Mouse (Mus musculus) thymus, adult 2 months (tissue): ENCODE measurements around the gene Cntn3. TPM values are rescaled to one million over a fixed set of nuclear protein-coding genes. Genes with fewer than 3 reads are reported as not detected.

ENCODE experiments used
- DNase-seq: peaks from one replicate; pipeline ENCODE4 v3.0.0; 2021
- H3K27ac ChIP-seq: fragments of 200-500 bp; 2 replicates; pipeline ENCODE4 v1.5.1; 2012; ENCODE audit warnings: low read length, control low read depth; ENCODE audit not compliant: control insufficient read depth, insufficient read depth
- H3K27me3 ChIP-seq: fragments of 200-500 bp; 2 replicates; pipeline ENCODE4 v1.6.1; 2012; ENCODE audit warnings: mild to moderate bottlenecking, low read length, moderate library complexity, mixed read lengths; ENCODE audit not compliant: control insufficient read depth, insufficient read depth
- H3K36me3 ChIP-seq: fragments of 200-500 bp; 2 replicates; pipeline ENCODE4 v1.6.1; 2012; ENCODE audit warnings: mild to moderate bottlenecking, low read length, moderate library complexity; ENCODE audit not compliant: control insufficient read depth, insufficient read depth
- H3K4me1 ChIP-seq: fragments of 200-500 bp; replicated peaks from 2 replicates; pipeline ENCODE4 v1.6.1; 2012; ENCODE audit warnings: low read length; ENCODE audit not compliant: control insufficient read depth, insufficient read depth
- H3K4me3 ChIP-seq: fragments of 200-500 bp; 2 replicates; pipeline ENCODE4 v1.5.1; 2012; ENCODE audit warnings: mild to moderate bottlenecking, low read length, control low read depth, moderate library complexity; ENCODE audit not compliant: control insufficient read depth, insufficient read depth
- CTCF ChIP-seq: fragments of 200-500 bp; IDR thresholded peaks from 2 replicates; pipeline ENCODE4 v1.5.1; 2012; ENCODE audit warnings: mild to moderate bottlenecking, control low read depth, low read length, moderate library complexity, borderline replicate concordance; ENCODE audit not compliant: control insufficient read depth, poor library complexity, insufficient read depth; ENCODE audit errors: extremely low read depth
- POLR2A ChIP-seq: fragments of 200-500 bp; IDR thresholded peaks from 2 replicates; pipeline ENCODE4 v1.6.1; 2012; ENCODE audit warnings: mild to moderate bottlenecking, low read length, control low read depth, moderate library complexity; ENCODE audit not compliant: control insufficient read depth, poor library complexity, insufficient read depth; ENCODE audit errors: extremely low read depth
- WGBS: fragments of 180-500 bp; shearing (Covaris S2); methylation state at CpG from one replicate; pipeline ENCODE4 v1.1.7; 2018; 5-methylcytosine and 5-hydroxymethylcytosine counted together
- polyA plus RNA-seq: library from polyadenylated mRNA; depleted of rRNA; stranded (reverse); fragments of >200 nt; gene quantifications from 2 replicates; pipeline ENCODE4 v1.2.3, GENCODE M21; 2012

Gene Cntn3
- polyA plus RNA-seq, 1 experiment = not detected

- no peaks in the 10 kb centered on the region for H3K4me1 ChIP-seq
- DNase-seq = no peak
- no peak for TF ChIP-seq POLR2A
- TF ChIP-seq CTCF = no peak
- no peak overlapping the region for H3K4me3 ChIP-seq
- H3K27me3 ChIP-seq = no peaks in the 10 kb centered on the region
- H3K27ac ChIP-seq = no peak overlapping the region
- no peaks in the 10 kb centered on the region for H3K36me3 ChIP-seq
- 87% methylated on average over 7 of the region's 7 CpGs for WGBS
Observed at GRCm38 (mm10) chr6:102541633-102542412, 31.1 kb downstream of the Cntn3 start.

DNA sequence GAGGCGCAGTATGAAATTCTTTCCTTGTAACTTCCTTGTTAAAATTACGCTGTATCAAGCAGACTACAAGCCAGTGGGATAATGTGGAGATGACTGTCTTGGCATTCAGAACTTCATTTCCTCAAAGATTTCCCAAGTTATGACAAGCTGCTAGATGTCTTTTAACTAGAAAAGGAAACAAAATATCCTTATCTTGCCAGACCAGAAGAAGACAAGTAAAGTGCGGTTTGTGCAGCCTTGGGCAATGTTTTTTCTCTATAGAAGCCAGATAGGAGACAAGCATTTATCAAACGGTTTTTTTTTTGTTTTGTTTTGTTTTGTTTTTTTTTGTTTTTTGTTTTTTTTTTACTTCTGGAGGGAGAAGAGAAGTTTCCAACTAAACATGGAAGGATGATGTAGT, 37.3 kb downstream of the Cntn3 start:
- Histone ChIP-seq H3K4me1 (no peaks in the 10 kb centered on the region), H3K27me3 (no peaks in the 10 kb centered on the region), H3K27ac (no peak overlapping the region), H3K4me3 (no peak overlapping the region), H3K36me3 (no peaks in the 10 kb centered on the region)
- WGBS = 64% methylated on average over 4 of the region's 4 CpGs
- TF ChIP-seq POLR2A = no peak
- no peak for TF ChIP-seq CTCF
- DNase-seq = no peak

- DNase-seq = no peak
- H3K4me1 ChIP-seq = no peaks in the 10 kb centered on the region
- no peak overlapping the region for H3K4me3 ChIP-seq
- no peaks in the 10 kb centered on the region for H3K36me3 ChIP-seq
- no peak for TF ChIP-seq POLR2A
- TF ChIP-seq CTCF = no peak
- no peak overlapping the region for H3K27ac ChIP-seq
- H3K27me3 ChIP-seq = no peaks in the 10 kb centered on the region
- 86% methylated on average over 2 of the region's 2 CpGs for WGBS
Observed at GRCm38 (mm10) chr6:102523037-102523436, 49.9 kb downstream of the Cntn3 start.

GRCm38 (mm10) chr6:102520977-102521376, 51.9 kb downstream of the Cntn3 start:
- Histone ChIP-seq H3K36me3 (no peaks in the 10 kb centered on the region), H3K4me1 (no peaks in the 10 kb centered on the region), H3K27ac (no peak overlapping the region), H3K27me3 (no peaks in the 10 kb centered on the region), H3K4me3 (no peak overlapping the region)
- 87% methylated on average over 2 of the region's 2 CpGs for WGBS
- DNase-seq = no peak
- no peak for TF ChIP-seq POLR2A
- TF ChIP-seq CTCF = no peak

GRCm38 (mm10) chr6:102515231-102515630, 57.7 kb downstream of the Cntn3 start:
- H3K27ac ChIP-seq = no peak overlapping the region
- H3K36me3 ChIP-seq = no peaks in the 10 kb centered on the region
- WGBS = 78% methylated on average over 2 of the region's 2 CpGs
- no peak overlapping the region for H3K4me3 ChIP-seq
- no peak for DNase-seq
- no peaks in the 10 kb centered on the region for H3K4me1 ChIP-seq
- TF ChIP-seq POLR2A = no peak
- TF ChIP-seq CTCF = no peak
- H3K27me3 ChIP-seq = no peaks in the 10 kb centered on the region

GRCm38 (mm10) chr6:102512085-102512484, 60.8 kb downstream of the Cntn3 start:
- Histone ChIP-seq H3K27me3 (no peaks in the 10 kb centered on the region), H3K27ac (no peak overlapping the region), H3K4me3 (no peak overlapping the region), H3K4me1 (no peaks in the 10 kb centered on the region), H3K36me3 (no peaks in the 10 kb centered on the region)
- WGBS = 74% methylated on average over 1 of the region's 1 CpGs
- TF ChIP-seq POLR2A (no peak), CTCF (no peak)
- no peak for DNase-seq
